Mouse (Mus musculus) liver, embryonic 13.5 days (tissue): ENCODE data around the gene Ulk3. TPM values are rescaled to one million over a fixed set of nuclear protein-coding genes. Genes with fewer than 3 reads are reported as not detected.
A peak's percentile ranks its signal among the peaks of the same experiment; 100 is the strongest.

Experiments
- ATAC-seq: fragments of 200-750 bp; cut with Nextera tagmentation; 2 replicates; pipeline ENCODE4 v1.8.0; 2017; ENCODE audit warnings: low read depth, mild to moderate bottlenecking, moderate number of reproducible peaks, moderate library complexity
- DNase-seq: peaks from one replicate; pipeline ENCODE4 v3.0.0; 2022
- H3K27ac ChIP-seq: fragments of 300-500 bp; sonication (generic); 2 replicates; pipeline ENCODE4 v1.5.1; 2015; ENCODE audit warnings: moderate library complexity, mild to moderate bottlenecking, inconsistent platforms
- H3K27me3 ChIP-seq: fragments of 300-500 bp; sonication (generic); 2 replicates; pipeline ENCODE4 v1.6.1; 2015; ENCODE audit warnings: mild to moderate bottlenecking, inconsistent platforms
- H3K36me3 ChIP-seq: fragments of 300-500 bp; sonication (generic); 2 replicates; pipeline ENCODE4 v1.6.1; 2015; ENCODE audit warnings: mild to moderate bottlenecking, inconsistent platforms
- H3K4me1 ChIP-seq: fragments of 300-500 bp; sonication (generic); replicated peaks from 2 replicates; pipeline ENCODE4 v1.6.1; 2015; ENCODE audit warnings: inconsistent platforms
- H3K4me2 ChIP-seq: fragments of 300-500 bp; sonication (generic); 2 replicates; pipeline ENCODE4 v1.6.1; 2015; ENCODE audit warnings: inconsistent platforms, mild to moderate bottlenecking, moderate library complexity
- H3K4me3 ChIP-seq: fragments of 300-500 bp; sonication (generic); replicated peaks from 2 replicates; pipeline ENCODE4 v1.5.1; 2015; ENCODE audit warnings: mild to moderate bottlenecking, inconsistent platforms
- H3K9ac ChIP-seq: fragments of 300-500 bp; sonication (generic); 2 replicates; pipeline ENCODE4 v1.6.1; 2015; ENCODE audit warnings: mild to moderate bottlenecking, inconsistent platforms
- H3K9me3 ChIP-seq: fragments of 300-500 bp; sonication (generic); replicated peaks from 2 replicates; pipeline ENCODE4 v1.6.1; 2016; ENCODE audit warnings: inconsistent platforms
- WGBS: fragments of 180-500 bp; shearing (Covaris S2); methylation state at CpG from one replicate; pipeline ENCODE4 v1.1.7; 2015; ENCODE audit not compliant: insufficient replicate concordance; 5-methylcytosine and 5-hydroxymethylcytosine counted together
- polyA plus RNA-seq: library from polyadenylated mRNA; unstranded; fragments of >200 nt; fragmentation: Nextera tagmentation; extraction: Ambion mirVana; gene quantifications from 2 replicates; pipeline ENCODE4 v1.2.1, GENCODE M21; 2015

Gene Ulk3
- polyA plus RNA-seq, 1 experiment from 2014 or later, result 3.7 TPM

DNA sequence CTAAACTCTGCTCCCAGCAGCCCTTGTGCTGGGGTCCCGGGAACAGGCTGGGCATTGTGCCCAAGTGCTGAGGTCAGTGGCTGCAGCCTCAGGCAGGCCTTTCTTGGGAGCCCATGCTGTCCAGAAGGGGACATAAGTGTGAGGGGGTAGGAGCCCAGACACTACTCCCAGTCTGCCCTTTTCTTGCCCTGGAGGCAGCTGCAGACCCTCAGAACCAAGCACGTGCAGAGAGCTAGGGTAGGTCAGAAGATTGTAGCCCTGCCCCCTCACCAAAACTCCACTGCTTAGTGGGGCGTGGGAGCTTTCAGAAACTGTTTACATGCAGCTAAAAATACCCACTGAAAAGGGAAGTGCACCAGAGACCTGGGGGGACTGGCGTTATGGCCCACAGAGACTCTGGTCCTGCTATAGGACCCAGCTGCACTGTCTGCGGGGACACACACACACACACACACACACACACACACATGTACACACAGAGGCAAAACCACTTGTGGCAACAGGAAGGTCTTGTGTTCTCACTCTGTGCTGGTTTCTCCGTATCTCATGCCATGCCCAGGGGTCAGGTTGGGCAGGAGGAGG, 48.6 kb downstream of the Ulk3 start:
- H3K4me3 ChIP-seq, result no peak overlapping the region
- H3K27ac ChIP-seq, result peak overlapping the region; percentile 95
- peaks cover 97% of the 10 kb centered on the region for H3K4me1 ChIP-seq
- no peak for DNase-seq
- no peak for ATAC-seq
- WGBS, result 22% methylated on average over 6 of the region's 6 CpGs
- H3K9me3 ChIP-seq, result no peaks in the 10 kb centered on the region
- peak overlapping the region; percentile 98 for H3K4me2 ChIP-seq
- H3K9ac ChIP-seq, result peak overlapping the region; percentile 96
- peaks cover 17% of the 10 kb centered on the region for H3K36me3 ChIP-seq
- H3K27me3 ChIP-seq, result no peaks in the 10 kb centered on the region

DNA sequence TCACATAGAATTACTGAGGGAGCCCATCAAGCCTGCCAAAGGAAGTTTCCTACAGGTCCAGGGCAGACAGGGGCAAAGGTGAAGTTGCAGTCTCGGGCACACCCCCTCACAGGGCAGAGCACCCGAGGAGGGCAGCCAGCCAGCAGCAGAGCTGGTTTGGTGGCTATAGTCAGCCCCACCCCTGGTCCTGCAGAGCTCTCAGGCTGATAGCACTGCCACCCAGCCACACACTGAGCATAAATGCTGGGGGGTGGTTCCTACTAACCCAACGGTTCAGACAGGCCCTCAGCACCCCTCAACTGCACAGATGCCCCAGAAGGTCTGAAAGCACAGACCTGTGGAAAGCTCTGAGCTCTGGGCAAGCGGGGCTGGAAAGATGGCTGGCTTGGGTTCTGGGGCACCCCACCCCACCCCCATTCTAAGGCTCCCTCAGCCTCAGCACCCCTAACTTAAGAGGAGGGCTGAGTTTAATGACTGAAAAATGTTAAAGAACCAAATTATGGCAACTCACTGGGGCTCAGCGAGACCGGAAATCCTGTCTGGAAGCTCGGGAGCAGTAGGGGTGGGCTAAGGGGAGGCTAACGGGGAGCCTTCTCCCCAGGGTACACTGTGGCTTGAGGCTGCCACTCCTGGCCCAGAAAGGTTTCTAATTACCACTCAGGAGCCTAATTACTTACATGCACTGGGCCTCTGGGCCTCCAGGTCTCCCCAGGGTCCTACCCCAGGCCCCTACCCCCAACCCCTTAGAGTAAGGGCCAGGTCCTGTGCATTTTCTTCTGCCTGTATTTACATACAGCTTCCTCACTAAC, 49.6 kb downstream of the Ulk3 start:
- peak overlapping the region; percentile 98 for H3K4me2 ChIP-seq
- H3K27ac ChIP-seq, result peak overlapping the region; percentile 95
- no peaks in the 10 kb centered on the region for H3K27me3 ChIP-seq
- H3K4me3 ChIP-seq, result peak overlapping the region; percentile 42
- ATAC-seq (peak; percentile 86), DNase-seq (peak; percentile 69)
- peak overlapping the region; percentile 96 for H3K9ac ChIP-seq
- no peaks in the 10 kb centered on the region for H3K9me3 ChIP-seq
- WGBS, result 16% methylated on average over 8 of the region's 8 CpGs
- peaks cover 97% of the 10 kb centered on the region for H3K4me1 ChIP-seq
- peaks cover 14% of the 10 kb centered on the region; the same call in 1 of the 2 replicates for H3K36me3 ChIP-seq

DNA sequence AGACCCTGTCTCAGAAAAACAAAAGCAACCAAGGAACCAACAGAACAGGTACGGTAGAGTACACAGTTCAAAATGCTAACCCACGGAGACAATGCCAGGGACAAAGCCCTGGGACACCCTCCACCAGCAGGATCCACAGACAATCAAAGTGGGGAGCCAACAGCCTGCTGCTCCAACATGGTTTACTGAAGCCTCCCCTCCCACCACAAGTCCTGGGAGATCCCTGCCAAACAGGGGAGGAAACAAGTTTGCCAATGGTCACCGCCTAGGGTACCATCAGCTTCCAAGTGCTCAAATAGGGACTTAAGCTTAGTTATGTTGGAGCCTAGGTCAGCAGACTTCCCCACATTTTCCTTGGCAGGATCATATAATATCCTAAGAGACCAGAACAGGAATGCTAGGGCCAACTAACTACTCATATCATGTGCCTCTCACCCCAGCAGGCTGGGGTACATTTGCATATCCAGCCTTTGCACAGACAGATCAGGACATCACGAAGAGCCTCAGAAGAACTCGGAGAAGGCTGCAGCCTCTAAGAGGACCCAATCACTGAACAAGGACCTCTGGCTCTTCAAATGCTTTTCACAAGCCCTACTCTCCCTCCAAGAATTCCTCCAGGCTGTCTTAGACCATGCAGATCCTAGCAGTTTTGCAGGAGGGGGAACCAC, 50.5 kb downstream of the Ulk3 start:
- H3K4me3 ChIP-seq, result peak overlapping the region; percentile 42
- H3K9me3 ChIP-seq, result no peaks in the 10 kb centered on the region
- ATAC-seq (no peak), DNase-seq (no peak)
- H3K27ac ChIP-seq, result peak overlapping the region; percentile 95
- peak overlapping the region; percentile 96 for H3K9ac ChIP-seq
- H3K36me3 ChIP-seq, result peaks cover 14% of the 10 kb centered on the region; the same call in 1 of the 2 replicates
- 46% methylated on average over 5 of the region's 5 CpGs for WGBS
- peak overlapping the region; percentile 98 for H3K4me2 ChIP-seq
- H3K27me3 ChIP-seq, result no peaks in the 10 kb centered on the region
- H3K4me1 ChIP-seq, result peaks cover 97% of the 10 kb centered on the region

DNA sequence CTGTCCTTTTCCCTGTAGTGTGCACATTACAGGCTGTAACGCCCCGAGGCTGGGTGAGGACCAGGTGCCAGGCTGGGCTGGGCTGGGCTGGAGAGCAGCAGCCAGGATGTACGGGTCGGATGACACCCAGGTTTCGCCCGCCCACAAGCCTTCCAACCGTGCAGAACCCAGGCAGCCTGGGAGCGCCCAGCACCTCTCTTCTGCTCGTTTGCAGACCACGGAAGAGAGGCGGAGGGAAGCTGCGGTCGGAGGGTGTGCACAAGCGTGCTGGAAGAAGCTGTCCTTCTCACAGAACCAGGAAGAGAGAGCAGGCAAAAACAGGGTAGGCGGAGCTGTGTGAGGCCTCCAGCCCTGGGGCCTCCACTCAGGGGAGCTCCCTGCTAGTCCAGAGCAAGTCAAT, 51.1 kb downstream of the Ulk3 start:
- Histone ChIP-seq H3K4me2 (peak overlapping the region; percentile 98), H3K9ac (peak overlapping the region; percentile 96), H3K27ac (peak overlapping the region; percentile 95), H3K4me3 (peak overlapping the region; percentile 42), H3K36me3 (peaks cover 14% of the 10 kb centered on the region; the same call in 1 of the 2 replicates), H3K9me3 (no peaks in the 10 kb centered on the region), H3K4me1 (peaks cover 94% of the 10 kb centered on the region), H3K27me3 (no peaks in the 10 kb centered on the region)
- peak; percentile 45 for ATAC-seq
- peak; percentile 60 for DNase-seq
- 3% methylated on average over 15 of the region's 15 CpGs for WGBS

DNA sequence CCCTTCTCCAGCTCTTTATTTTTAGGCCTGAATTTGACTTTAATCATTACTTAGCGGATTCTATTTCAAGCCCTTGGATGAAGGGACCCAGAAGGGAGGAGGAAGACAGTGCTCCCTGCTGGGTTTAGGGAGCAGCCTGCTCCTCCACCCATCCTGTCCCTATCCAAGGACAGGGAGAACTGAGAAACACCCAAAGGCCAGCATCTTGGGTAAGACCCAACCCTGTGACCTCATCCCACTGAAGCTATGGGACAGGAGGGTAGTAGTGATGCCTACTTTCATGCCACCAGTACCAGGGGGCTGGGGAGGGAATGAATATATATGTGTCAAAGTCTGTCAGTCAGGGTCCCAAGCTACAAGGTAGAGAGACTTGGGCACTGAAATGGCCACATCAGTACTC, 51.8 kb downstream of the Ulk3 start:
- Histone ChIP-seq H3K27ac (peak overlapping the region; percentile 95), H3K27me3 (no peaks in the 10 kb centered on the region), H3K4me3 (peak overlapping the region; percentile 42), H3K9ac (peak overlapping the region; percentile 96), H3K9me3 (no peaks in the 10 kb centered on the region), H3K36me3 (peaks cover 14% of the 10 kb centered on the region; the same call in 1 of the 2 replicates), H3K4me2 (peak overlapping the region; percentile 98), H3K4me1 (peaks cover 93% of the 10 kb centered on the region)
- ATAC-seq (no peak), DNase-seq (no peak)
- WGBS, result 75% methylated on average over 1 of the region's 1 CpGs

DNA sequence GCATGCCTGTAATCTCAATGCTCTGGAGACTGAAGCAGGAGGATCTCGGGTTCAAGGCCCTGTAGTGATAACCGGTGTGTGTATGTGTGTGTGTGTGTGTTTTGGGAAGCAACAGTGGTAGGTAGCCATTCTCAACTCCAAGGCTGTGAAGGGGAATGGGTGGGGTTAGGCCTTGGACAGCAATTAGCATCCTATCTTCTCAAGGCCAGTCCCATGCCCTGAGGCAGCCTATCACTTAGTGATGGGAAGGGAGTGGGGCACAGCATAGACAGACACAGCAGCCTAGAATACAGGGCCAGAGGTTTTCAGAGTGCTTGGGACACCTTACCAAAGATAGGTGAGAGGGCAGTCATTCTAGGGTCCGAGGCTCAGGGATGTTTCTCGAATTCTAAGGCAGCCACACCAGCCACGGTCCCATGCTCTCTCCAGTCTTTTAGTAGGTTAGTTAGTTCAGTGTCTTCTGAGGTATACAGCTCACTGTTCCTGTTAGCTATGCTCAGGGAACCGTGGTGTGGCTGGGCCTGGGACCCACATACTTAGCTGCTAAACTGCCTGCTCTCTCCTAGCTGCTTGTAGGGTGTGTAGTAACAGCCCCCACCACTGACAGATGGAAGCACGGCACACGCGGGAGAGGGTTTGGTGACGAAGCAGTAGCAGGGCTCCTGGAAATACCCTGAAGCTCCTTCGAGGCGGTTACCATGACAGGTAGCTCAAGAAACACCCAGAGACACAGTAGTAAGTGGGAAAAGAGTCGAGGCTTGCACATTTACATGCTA, 52.7 kb downstream of the Ulk3 start:
- Histone ChIP-seq H3K36me3 (peaks cover 14% of the 10 kb centered on the region; the same call in 1 of the 2 replicates), H3K4me2 (peak overlapping the region; percentile 98), H3K9ac (peak overlapping the region; percentile 96), H3K4me1 (peaks cover 94% of the 10 kb centered on the region), H3K27me3 (no peaks in the 10 kb centered on the region), H3K4me3 (no peak overlapping the region), H3K9me3 (no peaks in the 10 kb centered on the region), H3K27ac (peak overlapping the region; percentile 95)
- DNase-seq, result no peak
- no peak for ATAC-seq
- WGBS, result 69% methylated on average over 13 of the region's 13 CpGs

DNA sequence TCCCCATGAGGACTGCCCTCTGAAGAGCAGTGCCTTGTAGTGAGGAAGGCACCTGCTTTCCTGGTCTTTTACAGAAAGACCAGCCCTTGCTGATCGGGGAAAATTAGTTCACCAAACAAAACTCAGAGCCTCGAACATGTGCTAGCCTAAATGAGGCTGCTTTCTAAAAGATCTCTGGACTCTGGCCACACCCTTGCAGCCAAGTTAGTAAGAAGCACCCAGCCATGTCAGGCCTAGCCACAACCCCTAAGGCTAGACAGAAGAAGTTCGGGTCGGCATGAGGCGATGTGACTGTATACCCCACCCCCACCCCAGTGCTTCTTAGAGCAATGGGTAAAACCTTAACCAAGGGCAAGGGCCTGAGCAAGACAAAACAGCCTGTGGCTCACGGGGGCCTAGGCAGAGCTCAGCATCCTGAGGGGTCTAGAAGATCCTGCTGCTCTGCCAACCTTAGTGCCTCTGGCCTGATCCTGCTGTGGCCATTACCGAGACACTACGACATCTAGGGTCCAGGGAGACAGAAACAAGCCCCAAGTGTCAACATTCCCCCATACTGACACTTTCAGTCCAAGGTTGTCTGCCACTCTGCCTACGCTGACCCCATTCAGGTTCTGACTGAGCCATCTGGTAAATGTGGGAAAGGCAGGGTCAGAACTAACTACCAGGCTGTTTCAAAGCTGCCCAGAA, 54.1 kb downstream of the Ulk3 start:
- Histone ChIP-seq H3K9me3 (no peaks in the 10 kb centered on the region), H3K9ac (peak overlapping the region; percentile 96), H3K4me2 (peak overlapping the region; percentile 98), H3K27ac (peak overlapping the region; percentile 95), H3K27me3 (no peaks in the 10 kb centered on the region), H3K36me3 (peaks cover 14% of the 10 kb centered on the region; the same call in 1 of the 2 replicates), H3K4me3 (peak overlapping the region; percentile 88), H3K4me1 (peaks cover 89% of the 10 kb centered on the region)
- DNase-seq (no peak), ATAC-seq (no peak)
- WGBS, result 12% methylated on average over 9 of the region's 9 CpGs

DNA sequence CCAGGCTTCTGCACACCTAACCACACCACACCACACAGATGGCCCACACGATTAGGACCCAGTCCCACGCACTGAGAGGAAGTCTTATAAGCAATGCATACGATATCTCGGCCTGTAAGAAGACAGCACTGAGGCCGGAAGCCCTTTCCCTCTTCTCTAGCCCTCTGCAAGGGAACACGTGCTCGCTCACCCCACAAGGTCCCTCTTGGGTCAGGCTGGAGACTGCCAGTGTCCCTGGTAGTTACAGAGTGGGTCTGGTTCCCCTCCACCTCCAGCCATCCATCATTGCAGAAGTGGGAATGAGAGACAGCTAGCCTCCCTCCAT, 54.6 kb downstream of the Ulk3 start:
- Histone ChIP-seq H3K9ac (peak overlapping the region; percentile 96), H3K27me3 (no peaks in the 10 kb centered on the region), H3K4me3 (peak overlapping the region; percentile 88), H3K9me3 (no peaks in the 10 kb centered on the region), H3K27ac (peak overlapping the region; percentile 95), H3K4me1 (peaks cover 88% of the 10 kb centered on the region), H3K36me3 (peaks cover 14% of the 10 kb centered on the region; the same call in 1 of the 2 replicates), H3K4me2 (peak overlapping the region; percentile 98)
- peak; percentile 35 for ATAC-seq
- peak; percentile 58 for DNase-seq
- 11% methylated on average over 7 of the region's 7 CpGs for WGBS

DNA sequence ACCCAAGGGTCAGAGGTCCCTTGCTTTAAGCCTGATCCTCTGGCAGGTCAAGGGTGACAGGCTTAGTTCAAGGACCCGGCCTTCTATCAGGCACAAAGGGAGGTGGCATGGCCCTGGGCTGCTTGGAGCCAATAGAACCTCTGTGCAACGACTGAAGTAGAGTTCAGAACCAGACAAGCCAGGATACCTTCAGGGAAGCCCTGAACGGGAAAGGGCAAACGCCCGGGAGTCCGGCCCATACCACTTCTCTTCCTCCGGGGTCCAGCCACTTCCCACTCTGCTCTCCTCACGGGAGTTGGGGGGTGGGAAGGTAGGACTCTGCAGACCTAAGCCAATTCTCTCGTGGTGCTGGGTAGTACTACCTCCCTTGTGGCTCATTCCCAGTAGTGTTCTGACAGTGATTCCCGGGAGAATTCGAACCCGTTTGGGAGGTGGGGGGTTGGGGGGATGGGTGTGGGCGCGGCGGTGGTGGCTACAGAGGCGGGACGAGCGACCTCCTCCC, 55.2 kb downstream of the Ulk3 start:
- Histone ChIP-seq H3K4me2 (peak overlapping the region; percentile 98), H3K27ac (peak overlapping the region; percentile 95), H3K36me3 (peaks cover 14% of the 10 kb centered on the region; the same call in 1 of the 2 replicates), H3K9ac (peak overlapping the region; percentile 96), H3K9me3 (no peaks in the 10 kb centered on the region), H3K27me3 (no peaks in the 10 kb centered on the region), H3K4me3 (peak overlapping the region; percentile 88), H3K4me1 (peaks cover 81% of the 10 kb centered on the region)
- ATAC-seq (no peak; the same call in 1 of the 2 replicates), DNase-seq (no peak)
- WGBS, result under 1% methylated on average over 18 of the region's 18 CpGs
